Mouse (Mus musculus) left cerebral cortex, adult 9 months (tissue): ENCODE measurements at regions not wholly inside any gene's neighbourhood (a gene's known extent, or its start where the extent isn't known, plus 50 kb on each side); places are given as distances from the start of the nearest gene placed in this dataset.

Source experiments
- DNase-seq, 2 experiments: peaks; one replicate each; pipeline ENCODE4 v3.0.0; 2022; ENCODE audit warnings: low spot score in 2 of 2

GRCm38 (mm10) chr13:93243076-93243475 is 50.9 kb upstream of the Tent2 start:
- peak in 1 of 2 experiments; percentile 77 for DNase-seq

- DNase-seq: peak; percentile 40 to 60
Observed at GRCm38 (mm10) chr13:93248711-93249110, 50.7 kb upstream of the Homer1 start.
